Mouse (Mus musculus) midbrain, embryonic 12.5 days (tissue): ENCODE data around the gene Amigo3. TPM values are rescaled to one million over a fixed set of nuclear protein-coding genes. Genes with fewer than 3 reads are reported as not detected.

ENCODE experiments used
- ATAC-seq: fragments of 200-750 bp; cut with Nextera tagmentation; 2 replicates; pipeline ENCODE4 v1.8.0; 2017; ENCODE audit warnings: low read depth, moderate TSS enrichment, moderate library complexity; ENCODE audit not compliant: low FRiP score
- H3K27ac ChIP-seq: fragments of 300-500 bp; sonication (generic); replicated peaks from 2 replicates; pipeline ENCODE4 v1.5.1; 2016; ENCODE audit warnings: mild to moderate bottlenecking
- H3K27me3 ChIP-seq: fragments of 300-500 bp; sonication (generic); 2 replicates; pipeline ENCODE4 v1.6.1; 2016; ENCODE audit warnings: mild to moderate bottlenecking
- H3K36me3 ChIP-seq: fragments of 300-500 bp; sonication (generic); 2 replicates; pipeline ENCODE4 v1.6.1; 2016
- H3K4me1 ChIP-seq: fragments of 300-500 bp; sonication (generic); 2 replicates; pipeline ENCODE4 v1.6.1; 2016
- H3K4me2 ChIP-seq: fragments of 300-500 bp; sonication (generic); replicated peaks from 2 replicates; pipeline ENCODE4 v1.6.1; 2016; ENCODE audit warnings: mild to moderate bottlenecking, moderate library complexity
- H3K4me3 ChIP-seq: fragments of 300-500 bp; sonication (generic); 2 replicates; pipeline ENCODE4 v1.5.1; 2016; ENCODE audit warnings: mild to moderate bottlenecking
- H3K9ac ChIP-seq: fragments of 300-500 bp; sonication (generic); replicated peaks from 2 replicates; pipeline ENCODE4 v1.6.1; 2016; ENCODE audit warnings: mild to moderate bottlenecking, moderate library complexity
- H3K9me3 ChIP-seq: fragments of 300-500 bp; sonication (generic); 2 replicates; pipeline ENCODE4 v1.6.1; 2016; ENCODE audit warnings: mild to moderate bottlenecking
- WGBS: fragments of 180-500 bp; shearing (Covaris S2); methylation state at CpG from one replicate; pipeline ENCODE4 v1.1.7; 2016; 5-methylcytosine and 5-hydroxymethylcytosine counted together
- microRNA-seq: library from miRNA; unstranded; fragments of <30 nt; microRNA quantifications from one replicate; pipeline ENCODE4, GENCODE M21; 2017
- polyA plus RNA-seq: library from polyadenylated mRNA; unstranded; fragments of >200 nt; fragmentation: Nextera tagmentation; extraction: Ambion mirVana; gene quantifications from 2 replicates; pipeline ENCODE4 v1.2.1, GENCODE M21; 2016

The Amigo3 gene
- polyA plus RNA-seq, 1 experiment from 2014 or later = 3.2 TPM

DNA sequence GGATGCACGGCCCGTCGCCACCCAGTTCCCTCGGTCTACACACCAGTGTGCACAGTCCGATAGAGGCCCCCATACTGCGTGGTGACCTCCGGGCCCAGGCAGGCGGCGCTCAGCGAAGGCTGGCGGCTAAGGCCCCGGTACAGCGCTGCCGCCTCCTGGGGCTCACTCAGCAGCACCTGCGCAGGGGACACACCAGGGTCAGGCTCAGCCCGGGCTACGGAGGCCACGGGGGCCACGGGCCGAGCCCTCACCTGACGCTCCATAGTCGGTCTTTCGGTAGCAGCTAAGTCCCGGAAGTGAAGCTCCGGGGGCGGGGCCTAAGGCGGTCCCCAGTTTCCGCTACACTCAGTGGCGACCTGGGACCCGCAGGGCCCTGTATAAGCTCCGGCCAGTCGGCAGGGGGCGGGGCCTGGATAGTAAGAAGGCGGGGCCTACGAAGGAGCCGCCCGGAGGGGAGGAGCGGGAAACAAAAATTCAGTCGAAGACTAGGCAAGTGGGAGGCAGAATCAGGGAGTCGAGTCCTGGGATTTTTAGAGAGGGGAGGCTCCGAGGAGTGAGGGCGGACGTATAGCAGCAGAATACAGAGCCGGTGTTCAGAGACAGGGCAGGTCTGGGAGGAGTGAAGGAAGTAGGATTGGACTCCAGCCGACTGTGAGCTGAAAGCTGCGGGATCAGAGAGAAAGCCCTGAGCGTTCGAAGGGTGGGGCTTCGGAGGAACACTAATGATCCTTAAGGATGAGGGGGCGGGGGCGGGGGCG is 41.4 kb downstream of the Amigo3 start, which contains the start of gene Apeh:
TSS of gene Apeh (minus strand) at position 423 of the 758 bp plus-strand sequence.
- Histone ChIP-seq H3K9me3 (no peaks in the 10 kb centered on the region), H3K4me2 (peak within 1 kb of the TSS; percentile 95), H3K4me3 (peak within 1 kb of the TSS; percentile 88), H3K36me3 (peaks cover 38% of the 10 kb centered on the region), H3K4me1 (peaks cover 28% of the 10 kb centered on the region), H3K27me3 (no peaks in the 10 kb centered on the region), H3K27ac (peak within 1 kb of the TSS; percentile 73), H3K9ac (peak within 1 kb of the TSS; percentile 90)
- peak; percentile 94 for ATAC-seq
- WGBS = under 1% methylated on average over 51 of the region's 52 CpGs

DNA sequence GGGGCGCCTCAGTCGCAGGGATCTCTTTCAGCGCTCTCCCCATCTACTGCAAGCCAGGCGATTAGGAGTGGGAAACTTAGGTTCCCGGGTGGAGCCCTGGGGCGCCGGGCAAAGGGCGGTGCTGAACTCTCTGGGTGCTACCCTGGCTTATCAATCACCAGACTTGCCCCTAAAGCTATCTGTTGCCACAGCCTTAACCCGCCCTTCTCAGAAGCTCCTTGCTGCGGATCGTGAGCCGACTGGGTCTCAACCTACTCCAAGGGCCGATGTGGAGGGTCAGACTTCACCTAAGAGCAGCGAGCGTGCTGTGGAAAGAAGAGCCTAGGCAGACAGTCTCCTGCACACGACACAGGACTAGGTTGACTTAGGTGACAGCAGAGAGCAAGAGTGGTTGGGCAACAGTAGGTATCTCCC is 42.0 kb downstream of the Amigo3 start:
- ATAC-seq = peak; percentile 14; the same call in 1 of the 2 replicates
- H3K9me3 ChIP-seq = no peaks in the 10 kb centered on the region
- no peaks in the 10 kb centered on the region for H3K27me3 ChIP-seq
- H3K27ac ChIP-seq = peak overlapping the region; percentile 52
- under 1% methylated on average over 16 of the region's 16 CpGs for WGBS
- H3K36me3 ChIP-seq = peaks cover 35% of the 10 kb centered on the region
- H3K9ac ChIP-seq = peak overlapping the region; percentile 90
- peaks cover 28% of the 10 kb centered on the region for H3K4me1 ChIP-seq
- H3K4me3 ChIP-seq = peak overlapping the region; percentile 88
- peak overlapping the region; percentile 95 for H3K4me2 ChIP-seq

- Histone ChIP-seq H3K27me3 (no peaks in the 10 kb centered on the region), H3K36me3 (peaks cover 29% of the 10 kb centered on the region), H3K4me3 (peak overlapping the region; percentile 88; the same call in 1 of the 2 replicates), H3K4me1 (peaks cover 28% of the 10 kb centered on the region), H3K4me2 (peak overlapping the region; percentile 95), H3K9me3 (no peaks in the 10 kb centered on the region), H3K9ac (0 out of 2 replicates have a peak overlapping the region, but pooled peaks have one; percentile 90), H3K27ac (no peak overlapping the region)
- no peak for ATAC-seq
- WGBS = 10% methylated on average over 3 of the region's 3 CpGs
Observed at GRCm38 (mm10) chr9:108095518-108095917, 42.6 kb downstream of the Amigo3 start.

- Histone ChIP-seq H3K27ac (no peak overlapping the region), H3K9ac (no peak overlapping the region), H3K27me3 (no peaks in the 10 kb centered on the region), H3K4me2 (no peak overlapping the region), H3K36me3 (peaks cover 26% of the 10 kb centered on the region), H3K4me1 (peaks cover 28% of the 10 kb centered on the region), H3K9me3 (no peaks in the 10 kb centered on the region), H3K4me3 (no peak overlapping the region)
- WGBS = 68% methylated on average over 10 of the region's 10 CpGs
- no peak for ATAC-seq
Observed at GRCm38 (mm10) chr9:108095949-108096712, 43.2 kb downstream of the Amigo3 start.

DNA sequence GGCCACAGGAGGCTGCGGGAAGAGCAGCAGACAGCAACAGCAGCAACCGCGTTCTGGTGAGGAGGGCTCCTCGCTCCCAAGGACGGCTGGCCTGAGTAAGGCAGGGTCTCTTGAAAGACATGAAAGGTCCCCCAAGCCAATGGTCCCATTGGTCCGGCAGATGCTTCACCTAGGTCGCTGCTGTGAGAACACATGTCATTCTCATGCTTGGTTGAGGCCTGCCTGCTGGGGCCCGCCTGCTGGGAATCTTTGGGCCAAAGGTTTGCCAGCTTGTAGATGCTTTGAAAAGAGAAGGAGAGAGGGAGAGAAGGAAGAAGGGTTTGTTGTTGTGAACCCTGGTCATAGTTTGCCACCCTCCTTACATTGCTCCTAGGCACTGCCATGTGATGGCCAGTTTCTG is 46.7 kb downstream of the Amigo3 start:
- H3K4me2 ChIP-seq = no peak overlapping the region
- no peak for ATAC-seq
- H3K36me3 ChIP-seq = peaks cover 28% of the 10 kb centered on the region
- no peaks in the 10 kb centered on the region for H3K27me3 ChIP-seq
- no peaks in the 10 kb centered on the region for H3K9me3 ChIP-seq
- H3K9ac ChIP-seq = 0 out of 2 replicates have a peak overlapping the region, but pooled peaks have one; percentile 20
- no peak overlapping the region for H3K4me3 ChIP-seq
- H3K27ac ChIP-seq = no peak overlapping the region
- peaks cover 17% of the 10 kb centered on the region for H3K4me1 ChIP-seq
- WGBS = 82% methylated on average over 8 of the region's 8 CpGs

GRCm38 (mm10) chr9:108104766-108105548 is 52.0 kb downstream of the Amigo3 start:
- H3K4me1 ChIP-seq = peaks cover 17% of the 10 kb centered on the region
- 0 out of 2 replicates have a peak, but pooled peaks have one; percentile 23 for ATAC-seq
- H3K9ac ChIP-seq = peak overlapping the region; percentile 20; the same call in 1 of the 2 replicates
- no peak overlapping the region for H3K4me3 ChIP-seq
- peak overlapping the region; percentile 49; the same call in 1 of the 2 replicates for H3K27ac ChIP-seq
- peaks cover 47% of the 10 kb centered on the region for H3K36me3 ChIP-seq
- peaks cover 10% of the 10 kb centered on the region for H3K27me3 ChIP-seq
- WGBS = 33% methylated on average over 31 of the region's 31 CpGs
- no peaks in the 10 kb centered on the region for H3K9me3 ChIP-seq
- H3K4me2 ChIP-seq = peak overlapping the region; percentile 4; the same call in 1 of the 2 replicates

Small RNA genes lying within 50 kb of the gene (microRNA-seq; reads per million reads assigned to microRNA genes)
- gene Gm47303 = not detected
- not detected for gene Mir7088

Other genes starting within 250 kb of the Amigo3 start
- gene Rbm6, start 179.9 kb upstream of the Amigo3 start, polyA plus RNA-seq = 135 and 153 TPM in 2 replicates
- gene Mon1a, start 165.0 kb upstream of the Amigo3 start, polyA plus RNA-seq = 16.5 and 19.2 TPM in 2 replicates
- 1.5 and 2.3 TPM in 2 replicates for gene Mst1r, start 146.3 kb upstream of the Amigo3 start, polyA plus RNA-seq
- not detected in 2 replicates for gene Actl11, start 124.7 kb upstream of the Amigo3 start, polyA plus RNA-seq
- gene Camkv, start 117.5 kb upstream of the Amigo3 start, polyA plus RNA-seq = 12.6 and 12.8 TPM in 2 replicates
- gene Traip, start 103.0 kb upstream of the Amigo3 start, polyA plus RNA-seq = 22.7 and 23.3 TPM in 2 replicates
- 5.5 and 8.1 TPM in 2 replicates for gene Uba7, start 77.7 kb upstream of the Amigo3 start, polyA plus RNA-seq
- 1.8 and 2.2 TPM in 2 replicates for gene Gm20661, start 70.1 kb upstream of the Amigo3 start, polyA plus RNA-seq
- 16.1 and 24.6 TPM in 2 replicates for gene Inka1, start 67.3 kb upstream of the Amigo3 start, polyA plus RNA-seq
- gene Cdhr4, start 60.7 kb upstream of the Amigo3 start, polyA plus RNA-seq = 2.6 TPM in 2 replicates
- gene Gm20662, start 56.8 kb upstream of the Amigo3 start, polyA plus RNA-seq = 0.98 TPM in 2 replicates
- gene Ip6k1, start 50.7 kb upstream of the Amigo3 start, polyA plus RNA-seq = 94.2 and 100 TPM in 2 replicates
- gene Gmppb, start 3.9 kb upstream of the Amigo3 start, polyA plus RNA-seq = 17.3 and 18.2 TPM in 2 replicates
- gene Mst1, start 27.3 kb downstream of the Amigo3 start, polyA plus RNA-seq = 0.14 TPM in 1 of 2 replicates, not detected in the other
- 41.2 and 43.4 TPM in 2 replicates for gene Rnf123, start 30.2 kb downstream of the Amigo3 start, polyA plus RNA-seq
- gene Apeh, start 41.4 kb downstream of the Amigo3 start, polyA plus RNA-seq = 63.2 and 70.2 TPM in 2 replicates
- gene Bsn, start 137.2 kb downstream of the Amigo3 start, polyA plus RNA-seq = 4.4 and 5.0 TPM in 2 replicates
- 64.7 and 67.0 TPM in 2 replicates for gene Dag1, start 210.8 kb downstream of the Amigo3 start, polyA plus RNA-seq
- gene Nicn1, start 237.3 kb downstream of the Amigo3 start, polyA plus RNA-seq = 67.9 and 78.4 TPM in 2 replicates
- 25.0 and 30.0 TPM in 2 replicates for gene Amt, start 243.7 kb downstream of the Amigo3 start, polyA plus RNA-seq